Mouse (Mus musculus): Measurements from ENCODE around the gene Agrp.

The Agrp gene

DNA sequence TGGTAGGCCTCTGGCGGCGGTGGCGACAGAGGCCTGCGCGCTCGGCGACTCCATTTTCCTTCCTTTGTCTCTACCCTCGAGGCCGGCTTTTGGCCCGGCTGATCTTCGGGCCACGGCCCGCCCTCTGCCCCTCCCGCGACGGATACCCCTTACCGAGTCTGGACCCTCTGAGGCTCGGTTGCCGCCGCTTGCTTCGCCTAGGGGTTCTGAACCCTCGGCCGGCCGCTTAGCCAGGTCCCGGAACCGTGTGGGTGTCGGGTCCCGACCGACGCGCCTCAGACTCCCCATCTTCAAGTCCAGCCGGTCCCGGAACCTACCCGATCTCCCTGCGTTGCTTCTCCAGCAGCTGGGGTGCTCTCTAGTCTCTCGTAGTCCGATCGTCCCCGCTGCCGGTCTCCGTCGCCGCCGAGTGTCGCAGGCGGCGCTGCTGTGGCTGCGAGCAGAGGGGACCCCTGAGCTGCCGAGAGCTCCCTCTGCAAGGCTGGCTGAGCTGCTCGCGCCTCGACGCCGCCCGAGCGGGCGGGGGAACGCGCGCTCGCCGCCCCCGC lies at the start of gene Agrp:
Agrp (minus strand) TSS at position 431 of the 548 bp plus-strand sequence.
- WGBS, result under 1% methylated on average over 63 of the region's 63 CpGs

DNA sequence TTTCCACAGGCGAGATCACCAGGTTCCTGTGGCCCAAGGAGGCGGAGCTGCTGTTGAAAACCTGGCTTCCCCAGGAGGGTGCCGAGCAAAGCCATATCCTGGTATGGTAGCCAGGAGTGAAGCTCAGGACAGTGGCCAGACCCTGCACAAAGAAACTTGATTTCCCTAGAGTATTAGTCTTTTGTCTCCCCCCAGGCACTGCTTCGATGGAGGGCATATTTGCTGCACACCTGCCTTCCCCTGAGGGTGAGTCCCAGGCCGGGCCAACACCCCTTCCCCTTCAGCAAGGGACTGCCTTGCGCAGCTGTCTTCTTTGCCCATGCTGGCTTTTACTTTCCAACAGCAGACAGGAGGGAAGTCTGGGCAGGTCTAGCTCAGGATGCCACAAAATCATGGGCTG lies 49.4 kb upstream of the Agrp start:
- WGBS, result 67% methylated on average over 6 of the region's 6 CpGs

DNA sequence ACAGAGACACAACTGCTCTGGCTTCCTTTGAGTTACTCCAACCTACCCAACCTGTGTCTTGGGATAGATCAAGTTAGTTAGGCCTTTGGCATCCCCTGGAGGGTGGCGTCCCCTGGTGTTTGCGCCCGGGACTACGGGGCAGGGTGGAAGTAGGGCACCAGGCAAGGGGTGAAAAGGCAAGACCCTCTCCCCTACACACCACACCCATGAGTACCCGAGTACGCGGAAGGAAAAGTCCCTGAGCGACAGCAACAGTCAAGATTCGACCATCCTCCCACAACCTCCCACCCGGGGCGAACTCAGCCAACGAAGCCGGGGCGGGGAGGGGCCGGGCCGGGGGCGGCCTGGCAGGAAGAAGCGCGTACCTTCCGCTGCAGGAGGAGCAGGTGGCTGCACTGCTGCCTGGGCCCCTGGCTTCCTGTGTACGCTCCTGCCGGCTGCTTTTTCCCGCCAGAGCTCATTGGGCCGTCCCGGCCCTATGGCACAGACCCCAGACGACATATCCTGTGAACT lies 48.7 kb upstream of the Agrp start, which contains the start of gene Carmil2:
Carmil2 (plus strand) TSS at position 479 of the 513 bp plus-strand sequence.
- WGBS, result 8% methylated on average over 26 of the region's 26 CpGs

DNA sequence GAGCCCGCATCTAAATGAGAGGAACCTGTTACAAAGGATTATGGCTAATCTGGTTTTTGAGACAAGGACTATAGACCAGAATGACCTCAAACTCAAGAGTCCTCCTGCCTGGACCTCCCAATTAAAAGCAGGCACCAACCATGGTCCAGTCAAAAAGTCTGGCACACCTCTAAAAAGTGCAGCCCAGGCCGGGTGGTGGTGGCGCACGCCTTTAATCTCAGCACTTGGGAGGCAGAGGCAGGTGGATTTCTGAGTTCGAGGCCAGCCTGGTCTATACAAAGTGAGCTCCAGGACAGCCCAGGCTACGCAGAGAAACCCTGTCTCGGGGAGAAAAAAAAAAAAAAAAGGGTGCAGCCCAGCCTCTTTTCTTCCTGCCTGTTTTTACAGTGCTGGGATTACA lies 48.1 kb upstream of the Agrp start:
- WGBS, result 77% methylated on average over 7 of the region's 7 CpGs

DNA sequence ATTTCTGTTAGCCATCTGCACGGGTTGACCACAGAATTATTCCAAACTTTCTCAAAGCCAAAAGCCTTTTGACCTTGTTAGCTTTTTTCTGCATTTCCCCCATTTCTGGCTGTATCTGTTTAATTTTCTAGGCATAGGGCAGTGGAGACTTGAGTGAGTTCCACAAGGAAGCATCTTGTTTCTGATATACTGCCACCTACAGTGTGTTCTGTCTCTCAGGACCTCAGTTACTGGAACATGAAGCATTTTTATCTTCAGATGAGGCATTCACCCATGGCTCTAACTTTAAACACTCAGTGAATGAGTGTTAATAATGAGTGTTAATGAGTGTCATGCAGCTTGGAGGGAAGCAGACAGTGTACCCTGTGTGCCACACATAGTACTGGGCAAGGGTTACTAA lies 40.7 kb upstream of the Agrp start:
- 78% methylated on average over 1 of the region's 1 CpGs for WGBS

DNA sequence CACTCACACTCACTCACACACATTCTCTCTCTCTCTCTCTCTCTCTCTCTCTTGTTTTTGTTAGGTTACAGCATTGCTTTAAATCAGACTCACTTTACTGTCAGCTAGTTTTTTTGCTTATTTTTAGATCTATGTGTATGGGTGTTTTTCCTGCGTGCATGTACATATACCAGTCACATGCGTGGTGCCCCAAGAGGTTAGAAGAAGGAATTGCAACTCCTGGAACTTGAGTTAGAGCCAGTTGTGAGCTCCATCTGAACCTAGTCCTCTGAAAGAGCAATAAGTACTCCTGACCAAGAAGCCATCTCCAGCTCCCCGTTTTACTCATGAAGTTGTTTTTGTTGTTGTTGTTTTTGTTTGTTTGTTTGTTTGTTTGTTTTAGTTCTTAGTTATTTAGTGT lies 24.0 kb upstream of the Agrp start:
- WGBS, result 53% methylated on average over 3 of the region's 3 CpGs

DNA sequence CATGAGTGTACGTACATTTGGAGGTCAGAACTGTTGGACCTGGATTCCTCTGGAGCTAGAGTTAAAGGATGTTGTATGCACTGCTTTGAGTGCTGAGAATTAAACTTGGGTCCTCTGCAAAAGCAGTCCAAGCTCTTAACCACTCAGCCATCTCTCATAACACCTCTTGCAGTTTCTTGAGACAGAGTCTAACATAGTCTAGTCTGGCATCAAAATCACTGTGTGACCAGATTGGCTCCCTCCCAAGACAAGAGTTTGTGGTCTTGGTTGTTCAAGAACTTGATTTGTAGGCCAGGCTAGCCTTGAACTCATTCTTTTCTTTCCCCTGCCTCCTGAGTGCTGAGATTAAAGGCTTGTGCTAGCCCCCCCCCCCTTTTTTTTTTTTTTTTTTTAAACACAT lies 11.7 kb upstream of the Agrp start:
- 100% methylated on average over 1 of the region's 1 CpGs for WGBS

DNA sequence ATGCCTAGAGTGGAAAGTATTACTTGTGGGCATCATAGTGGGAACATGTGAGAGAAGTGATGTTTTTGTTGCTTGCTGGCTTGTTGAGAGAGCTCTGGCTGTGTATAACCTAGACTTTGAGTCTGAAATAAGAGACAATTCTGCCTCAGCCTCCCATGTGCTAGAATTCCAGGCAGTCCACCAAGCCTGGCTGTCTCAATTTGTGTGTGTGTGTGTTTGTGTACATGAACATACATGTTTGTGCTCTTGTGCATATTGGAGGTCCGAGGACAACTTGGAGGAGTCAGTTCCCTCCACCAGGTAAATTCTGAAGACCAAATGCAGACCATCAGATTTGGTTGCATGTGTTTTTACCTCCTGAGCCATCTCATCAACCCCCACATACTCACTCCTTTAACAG lies 8.0 kb upstream of the Agrp start:
- WGBS, result 92% methylated on average over 1 of the region's 1 CpGs

DNA sequence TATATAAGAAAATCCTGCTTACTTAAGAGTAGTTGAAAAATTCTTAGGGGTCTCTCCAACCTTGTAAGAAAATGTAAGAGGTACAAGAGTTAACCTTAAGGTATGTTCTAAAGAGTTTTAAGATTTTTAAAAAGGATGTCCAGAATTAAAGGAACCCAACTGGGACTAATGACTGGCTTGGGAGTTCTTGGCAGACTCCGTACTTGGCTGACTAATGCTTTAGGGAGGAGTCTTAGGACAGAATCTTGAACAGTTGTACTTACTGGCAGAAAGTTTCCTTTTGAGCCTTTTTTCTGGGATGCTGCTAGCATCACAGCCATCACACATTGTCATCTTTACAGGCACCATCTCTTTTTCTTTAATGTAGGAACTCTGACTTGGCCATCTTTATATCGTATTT lies 3.3 kb upstream of the Agrp start:
- 37% methylated on average over 2 of the region's 2 CpGs for WGBS

DNA sequence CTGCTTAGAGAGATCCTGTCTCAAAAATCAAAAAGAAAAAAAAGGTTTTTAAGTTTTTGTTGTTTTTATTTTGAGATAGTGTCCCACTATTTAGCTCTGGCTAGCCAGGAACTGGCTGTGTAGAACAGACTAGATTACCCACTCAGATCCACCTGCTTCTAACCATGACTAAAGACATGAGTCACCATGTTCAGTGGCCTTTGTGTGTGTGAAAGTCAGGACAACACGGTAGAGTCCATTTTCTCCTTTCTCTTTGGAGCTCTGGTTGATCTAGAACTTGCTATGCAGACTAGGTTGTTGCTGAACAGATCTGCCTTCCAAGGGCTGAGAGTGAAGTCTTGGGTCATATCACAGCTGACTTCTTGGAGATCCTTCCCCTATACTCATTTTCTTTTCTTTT lies 2.6 kb upstream of the Agrp start:
- WGBS, result 43% methylated on average over 1 of the region's 1 CpGs

DNA sequence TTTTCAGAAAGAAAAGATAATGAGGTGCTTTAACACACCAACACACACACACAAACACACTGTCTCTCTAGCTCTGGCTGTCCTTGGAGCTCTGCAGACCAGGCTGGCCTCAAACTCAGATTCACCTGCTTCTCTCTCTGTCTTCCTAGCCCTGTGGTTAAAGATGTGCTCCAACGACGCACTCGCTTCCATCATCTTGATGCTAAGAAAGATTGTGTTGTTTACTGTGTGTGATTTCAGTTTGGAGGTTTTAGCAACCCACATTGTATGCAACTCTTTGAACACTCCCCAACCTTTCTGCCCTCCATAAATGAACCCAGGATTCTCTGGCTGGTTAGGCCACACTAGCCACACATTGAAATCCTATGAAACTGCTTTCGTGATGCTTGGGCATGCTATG lies 1.3 kb upstream of the Agrp start:
- 74% methylated on average over 4 of the region's 4 CpGs for WGBS

DNA sequence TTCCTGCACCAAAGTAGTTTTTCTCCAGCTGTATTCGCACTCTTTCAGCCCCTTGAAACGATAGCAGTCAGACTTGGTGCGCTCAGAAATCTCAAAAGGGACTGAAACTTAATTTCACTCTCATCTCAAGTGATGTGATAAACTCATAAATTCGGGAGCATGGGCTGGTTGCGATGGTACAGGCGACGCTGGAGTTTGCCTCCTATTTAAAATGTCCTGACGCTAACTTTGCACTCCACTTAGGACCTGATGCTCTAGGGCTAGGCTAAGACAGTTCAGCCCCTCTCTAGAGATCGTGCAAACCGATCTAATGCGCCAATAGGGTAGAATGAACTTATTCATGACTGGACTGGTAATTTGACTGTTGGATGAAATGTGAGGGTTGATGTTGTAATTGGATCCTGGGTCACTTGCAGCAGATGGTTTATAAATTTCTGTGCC lies 428 bp upstream of the Agrp start:
- under 1% methylated on average over 11 of the region's 11 CpGs for WGBS

DNA sequence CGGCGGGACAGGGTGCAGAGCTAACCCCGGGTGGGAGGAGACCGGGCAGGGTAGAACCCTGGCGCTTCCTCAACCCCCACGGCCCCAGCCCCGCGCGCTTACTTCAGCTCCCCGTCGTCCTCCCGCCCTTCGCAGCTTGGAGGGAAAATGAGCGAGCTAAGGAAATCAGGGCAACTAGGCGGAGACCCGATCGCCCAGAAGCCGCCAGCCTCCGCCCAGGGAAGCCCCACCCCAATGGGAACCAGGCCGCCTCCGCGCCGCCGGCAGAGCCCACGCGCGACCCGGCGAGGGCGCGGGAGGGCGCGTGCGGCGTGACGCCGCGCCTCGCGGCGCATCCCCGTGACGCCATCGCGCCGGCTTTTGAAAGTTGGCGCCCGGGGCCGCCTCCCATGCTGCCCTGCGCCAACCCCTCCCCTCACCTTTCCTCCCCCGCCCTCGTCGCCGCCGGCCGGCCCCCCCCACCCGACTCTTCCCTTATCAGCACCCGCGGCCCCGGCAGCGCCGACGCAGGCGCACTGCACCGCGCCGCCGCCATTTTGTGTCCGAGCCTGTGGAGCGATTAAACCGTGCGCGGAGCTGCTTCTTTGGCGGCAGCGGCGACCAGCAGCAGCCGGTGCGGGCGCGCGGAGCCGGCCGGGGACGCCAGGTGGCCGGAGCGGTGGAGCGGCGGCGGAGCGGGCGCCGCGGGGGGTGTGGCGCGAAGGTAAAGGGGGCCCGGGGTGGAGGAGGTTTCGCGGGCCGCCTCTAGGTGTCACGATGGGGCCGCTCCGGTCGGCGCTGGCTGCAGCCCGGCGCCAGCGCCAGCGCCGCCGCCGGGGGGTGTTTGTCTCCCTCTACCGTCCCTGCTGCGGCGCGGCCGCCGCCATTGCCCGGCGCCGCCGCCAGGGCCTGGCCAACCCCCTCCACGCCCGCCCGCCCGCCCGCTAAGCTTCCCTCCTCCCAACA lies 903 bp downstream of the Agrp start, which contains the start of gene Ctcf:
Ctcf (plus strand) TSS at position 551 of the 945 bp plus-strand sequence.
- under 1% methylated on average over 111 of the region's 126 CpGs for WGBS

DNA sequence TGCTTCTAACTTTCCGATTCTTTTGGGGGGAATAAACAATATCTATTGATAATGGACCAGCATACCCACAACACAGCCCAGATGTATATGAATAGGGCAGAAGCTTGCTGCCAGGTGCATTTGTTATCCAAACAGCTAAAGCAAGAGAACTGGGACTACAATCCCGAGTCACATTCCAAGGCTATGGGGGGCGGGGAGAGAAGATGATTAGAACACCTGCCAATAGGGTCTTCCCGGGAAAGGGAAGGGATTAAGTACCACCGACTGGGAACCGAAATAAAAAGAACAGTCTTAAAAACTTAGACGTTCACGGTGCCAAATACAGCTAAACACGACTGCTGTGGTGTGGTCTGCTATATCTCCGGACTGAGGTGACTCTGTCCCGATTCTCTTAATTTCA lies 1.7 kb downstream of the Agrp start:
- 3% methylated on average over 11 of the region's 11 CpGs for WGBS

DNA sequence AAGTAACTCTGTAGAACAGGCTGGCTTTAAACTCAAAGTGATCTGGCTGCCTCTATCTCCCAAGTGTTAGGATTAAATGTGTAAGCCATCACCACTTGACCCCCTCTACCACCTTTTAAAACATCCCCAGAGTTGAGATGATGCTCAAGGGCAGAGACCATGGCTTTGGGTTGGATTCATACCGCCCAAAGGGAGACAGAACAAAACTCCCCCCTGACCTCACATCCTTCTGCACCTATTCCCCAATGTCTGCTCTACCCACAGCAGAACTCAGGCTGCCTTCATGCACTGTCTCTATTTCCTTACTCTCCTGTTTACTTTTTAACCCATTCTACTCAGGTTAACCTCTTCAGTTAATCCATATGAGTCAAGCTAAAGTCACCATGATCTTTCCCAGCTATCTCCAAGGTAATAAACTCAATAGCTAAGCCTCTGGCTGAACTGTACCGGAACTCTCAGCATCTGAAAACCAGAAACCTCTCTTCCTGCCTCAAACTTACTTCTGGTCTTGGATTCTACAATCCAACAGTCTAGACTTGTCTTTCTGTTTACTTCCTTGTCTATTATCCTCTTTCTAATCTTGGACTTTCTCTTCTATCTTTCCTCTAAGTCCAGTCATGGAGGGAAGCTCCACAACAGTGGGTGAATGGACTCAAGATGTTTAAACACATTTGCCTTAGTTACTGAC lies 2.3 kb downstream of the Agrp start:
- WGBS, result 89% methylated on average over 2 of the region's 2 CpGs

DNA sequence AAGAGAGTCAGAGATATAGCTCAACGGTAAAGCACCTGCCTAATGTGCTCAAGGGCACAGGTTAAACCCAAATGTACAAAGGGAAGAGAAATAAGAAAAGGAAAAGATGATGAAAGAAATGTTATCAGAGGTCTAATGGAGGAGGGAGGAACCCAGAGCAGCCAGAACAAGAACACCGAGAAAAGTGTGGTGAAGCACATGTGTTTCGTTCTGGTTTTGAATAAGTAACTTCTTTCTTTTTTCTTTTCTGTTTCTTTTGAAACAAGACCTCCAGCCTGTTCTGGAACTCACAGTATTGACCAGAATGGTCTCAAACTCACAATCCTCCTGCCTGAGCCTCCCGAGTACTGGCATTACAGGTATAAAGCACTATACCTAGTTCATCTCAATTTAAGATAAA lies 7.9 kb downstream of the Agrp start:
- WGBS, result 83% methylated on average over 4 of the region's 4 CpGs

DNA sequence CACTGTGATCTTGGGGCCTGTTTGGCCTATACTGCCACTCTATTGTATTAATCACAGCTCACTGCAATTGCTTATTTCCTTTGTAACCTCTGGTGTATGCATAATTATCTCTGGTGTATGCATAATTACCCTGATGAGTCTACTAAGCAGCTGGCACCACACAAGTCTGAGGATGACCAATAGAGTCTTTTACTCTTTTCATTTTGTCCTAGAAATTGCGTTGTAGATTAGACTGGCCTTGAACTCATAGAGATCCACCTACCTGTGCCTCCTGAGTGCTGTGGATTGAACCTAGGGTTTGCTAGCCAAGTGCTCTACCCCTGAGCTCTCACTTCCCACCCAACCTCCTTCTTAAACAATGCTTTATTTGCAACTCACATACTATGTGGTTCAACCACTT lies 11.1 kb downstream of the Agrp start:
- WGBS, result 50% methylated on average over 1 of the region's 1 CpGs

DNA sequence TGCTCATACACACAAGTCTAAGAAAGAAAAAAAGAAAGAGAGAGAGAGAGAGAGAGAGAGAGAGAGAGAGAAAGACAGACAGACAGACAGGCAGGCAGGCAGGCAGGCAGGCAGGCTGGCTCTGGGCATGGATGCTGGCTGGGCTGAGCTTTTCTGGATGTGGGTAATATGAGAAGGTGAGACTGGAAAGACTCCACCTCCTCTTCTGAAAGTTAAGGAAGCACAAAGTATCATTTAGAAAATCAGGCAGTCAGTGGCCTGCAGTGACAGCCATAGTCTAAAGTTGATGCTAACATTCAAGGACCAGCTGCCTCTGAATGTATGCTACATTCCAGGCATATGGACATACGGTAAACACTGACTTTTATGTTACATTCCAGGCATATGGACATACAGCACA lies 12.4 kb downstream of the Agrp start:
- 44% methylated on average over 1 of the region's 1 CpGs for WGBS

DNA sequence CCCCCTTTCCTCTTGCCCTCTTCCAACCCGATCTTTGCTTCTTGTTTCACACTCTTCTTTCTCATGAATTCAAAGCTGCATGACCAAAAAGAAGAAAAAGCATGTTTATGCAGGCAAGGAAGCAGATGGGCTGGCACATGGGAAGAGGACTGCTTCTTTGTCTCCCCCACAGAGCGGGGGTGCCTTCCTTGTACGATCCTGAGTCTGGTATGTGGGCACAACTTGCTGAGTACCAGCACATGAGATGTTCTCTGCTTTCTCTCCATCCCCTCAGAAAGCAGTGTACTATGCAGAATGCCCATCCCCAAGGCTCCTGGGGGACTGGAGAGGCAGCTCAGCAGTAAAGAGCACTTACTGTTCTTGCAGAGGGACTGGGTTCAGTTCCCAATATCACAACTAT lies 12.8 kb downstream of the Agrp start:
- 28% methylated on average over 3 of the region's 3 CpGs for WGBS

DNA sequence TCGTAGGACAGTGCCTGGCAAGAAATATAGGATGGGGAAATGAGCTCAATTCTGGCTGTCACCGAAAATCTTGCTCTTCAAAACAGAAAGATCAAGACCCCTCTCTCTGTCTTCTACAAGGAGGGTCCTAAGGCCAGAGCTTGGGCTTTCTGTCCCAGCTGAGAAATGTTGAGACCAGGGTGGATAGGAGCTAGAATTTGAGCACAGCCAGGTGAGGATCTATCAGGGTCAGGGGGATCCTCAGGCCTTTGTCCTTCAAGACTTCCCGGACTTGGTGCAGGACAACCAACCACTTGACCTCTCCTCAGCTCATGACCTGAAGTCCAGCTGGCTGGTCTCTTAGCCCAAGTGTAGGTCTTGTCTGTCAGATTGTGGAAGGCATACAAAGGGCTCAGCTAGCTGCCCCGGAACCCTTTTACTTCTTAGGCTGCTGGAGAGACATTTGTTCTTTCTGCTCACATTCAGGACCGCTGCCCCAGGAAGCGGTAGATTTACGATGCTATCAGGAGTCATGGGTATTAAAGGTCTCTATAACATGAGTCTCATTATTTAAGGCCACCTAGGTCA lies 13.4 kb downstream of the Agrp start:
- WGBS, result 58% methylated on average over 7 of the region's 7 CpGs

DNA sequence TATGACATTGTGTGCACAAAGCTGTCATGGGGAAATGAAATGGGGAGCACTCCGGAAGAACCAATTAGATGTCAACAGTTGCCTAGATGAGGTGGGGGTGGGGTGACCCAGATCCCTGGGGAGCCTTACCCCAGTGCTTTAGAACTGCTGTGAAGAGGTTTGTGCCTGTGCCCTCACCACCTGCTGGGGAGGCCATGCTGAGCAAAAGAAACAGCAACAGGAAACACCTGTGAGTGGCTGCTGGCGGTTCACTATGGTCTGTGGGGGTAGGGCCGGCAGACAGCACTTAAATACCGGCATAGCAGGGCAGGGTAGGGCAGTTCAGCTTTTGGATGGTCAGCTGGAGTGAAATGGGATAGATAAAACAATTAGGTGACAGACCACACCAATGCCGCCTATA lies 14.1 kb downstream of the Agrp start:
- WGBS, result 24% methylated on average over 5 of the region's 5 CpGs

DNA sequence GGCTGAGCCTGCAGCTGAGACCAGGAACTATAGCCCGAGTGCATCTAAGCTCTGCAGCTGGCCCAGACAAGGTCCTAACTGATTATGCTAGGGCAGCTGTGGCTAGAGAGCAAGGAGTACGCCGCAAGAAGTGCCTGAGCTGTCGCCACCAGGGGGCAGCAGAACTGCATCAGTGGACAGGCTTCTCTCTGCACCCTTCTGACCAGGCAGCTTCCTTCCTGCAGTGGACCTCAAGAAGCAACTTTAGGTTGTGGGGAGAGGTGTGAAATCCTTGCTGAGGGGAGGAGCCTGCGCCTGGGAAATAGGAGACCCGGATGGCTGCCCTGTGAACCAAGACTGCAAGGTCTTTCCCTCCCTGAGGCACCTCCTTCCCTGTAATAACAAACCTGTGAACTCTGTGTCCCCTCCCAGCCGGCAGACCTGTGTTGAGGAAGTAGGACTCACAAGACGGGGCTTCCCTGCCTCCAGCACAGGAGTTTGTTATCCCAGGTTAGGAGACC lies 14.7 kb downstream of the Agrp start:
- 4% methylated on average over 8 of the region's 8 CpGs for WGBS
